ENCODE assay signal across 9 mouse cellular contexts in genomic region chr8:72491017-72491416, GRCm38 (mm10). TPM values are rescaled to one million over a fixed set of nuclear protein-coding genes. Genes with fewer than 3 reads are reported as not detected.
DNase-seq lines count a peak whose midpoint lies in the region; ATAC-seq lines count a peak whose summit lies in the region.
"Had no signal": no experiment of that assay in that cellular context is flagged by ENCODE, and none has a peak within 500 bp of the region (broad histone marks: within the 10 kb centered on the region; RNA-seq: fewer than 3 reads in every experiment).

No protein-coding gene starts in this region.

- no peak overlapping the region for H3K27ac ChIP-seq in heart, embryonic 14.5 days (replicated peaks in 1 of 2; ENCODE audit: control insufficient read depth in 1 of 2, insufficient read depth in 1 of 2, low read depth in 2 of 2, low read length in 2 of 2)
- H3K27ac ChIP-seq in hindbrain, embryonic 12.5 days = no peak overlapping the region
- no peak overlapping the region for H3K27ac ChIP-seq in midbrain, embryonic 11.5 days (ENCODE audit: low read depth, low read length)

- peaks cover 6 to 19% of the 10 kb centered on the region in 2 experiments for H3K4me1 ChIP-seq in heart, embryonic 14.5 days (ENCODE audit: control insufficient read depth in 2 of 2, insufficient read depth in 2 of 2, low read length in 2 of 2)
- peaks cover 24% of the 10 kb centered on the region for H3K4me1 ChIP-seq in hindbrain, embryonic 12.5 days
- peaks cover 18% of the 10 kb centered on the region for H3K4me1 ChIP-seq in midbrain, embryonic 11.5 days (ENCODE audit: control insufficient read depth, insufficient read depth, low read length)

- H3K9me3 ChIP-seq in heart, embryonic 14.5 days (ENCODE audit: control insufficient read depth, low read length) = no peaks in the 10 kb centered on the region
- no peaks in the 10 kb centered on the region for H3K9me3 ChIP-seq in hindbrain, embryonic 12.5 days (replicated peaks)
- H3K9me3 ChIP-seq in midbrain, embryonic 11.5 days (ENCODE audit: control insufficient read depth, low read length) = no peaks in the 10 kb centered on the region
- H3K9me3 ChIP-seq: G1E had no signal

- H3K4me2 ChIP-seq in heart, embryonic 14.5 days (ENCODE audit: low read length) = peak overlapping the region; percentile 87
- peak overlapping the region; percentile 94 for H3K4me2 ChIP-seq in hindbrain, embryonic 12.5 days (replicated peaks)
- peak overlapping the region; percentile 96 for H3K4me2 ChIP-seq in midbrain, embryonic 11.5 days

- peaks cover 47% of the 10 kb centered on the region for H3K36me3 ChIP-seq in heart, embryonic 14.5 days (ENCODE audit: control insufficient read depth, insufficient read depth, low read length)
- H3K36me3 ChIP-seq in hindbrain, embryonic 12.5 days = peaks cover 27% of the 10 kb centered on the region
- H3K36me3 ChIP-seq in midbrain, embryonic 11.5 days (ENCODE audit: control insufficient read depth, insufficient read depth, low read length) = peaks cover 8% of the 10 kb centered on the region

- WGBS in heart, embryonic 14.5 days = 76% methylated on average over 2 of the region's 2 CpGs
- 92% methylated on average over 2 of the region's 2 CpGs for WGBS in hindbrain, embryonic 12.5 days
- WGBS in midbrain, embryonic 11.5 days = 86% methylated on average over 2 of the region's 2 CpGs

- no peak overlapping the region for H3K4me3 ChIP-seq in heart, embryonic 14.5 days (ENCODE audit: control insufficient read depth in 1 of 2, insufficient read depth in 1 of 2, low read depth in 1 of 2, low read length in 2 of 2)
- 0 out of 2 replicates have a peak overlapping the region, but pooled peaks have one; percentile 91 for H3K4me3 ChIP-seq in hindbrain, embryonic 12.5 days
- peak overlapping the region; percentile 91 for H3K4me3 ChIP-seq in midbrain, embryonic 11.5 days (ENCODE audit: low read depth, low read length)

- H3K9ac ChIP-seq in heart, embryonic 14.5 days (ENCODE audit: low read length) = peak overlapping the region; percentile 86
- H3K9ac ChIP-seq in hindbrain, embryonic 12.5 days = no peak overlapping the region
- H3K9ac ChIP-seq in midbrain, embryonic 11.5 days (ENCODE audit: low read length) = peak overlapping the region; percentile 79; the same call in 1 of the 2 replicates

- intact Hi-C loops in heart, postnatal 14 days (cut with DNase I) = loop anchor here (5.0 kb wide), 2 partner anchors 76 to 256 kb away; no protein-coding TSS in a partner anchor

- no peaks in the 10 kb centered on the region for H3K27me3 ChIP-seq in heart, embryonic 14.5 days (ENCODE audit: control insufficient read depth, insufficient read depth, low read length)
- H3K27me3 ChIP-seq in hindbrain, embryonic 12.5 days = no peaks in the 10 kb centered on the region
- no peaks in the 10 kb centered on the region for H3K27me3 ChIP-seq in midbrain, embryonic 11.5 days (ENCODE audit: control insufficient read depth, insufficient read depth, low read length)

- ATAC-seq in heart, embryonic 14.5 days (ENCODE audit: insufficient number of reproducible peaks, insufficient read depth, low FRiP score, low read depth) = no peak
- no peak for ATAC-seq in hindbrain, embryonic 12.5 days (ENCODE audit: low FRiP score)
- no peak for ATAC-seq in midbrain, embryonic 11.5 days (ENCODE audit: low FRiP score)
- ATAC-seq in megakaryocyte-erythroid progenitor cell, adult 5-6 weeks (replicated peaks; ENCODE audit: low FRiP score, low TSS enrichment, poor library complexity, severe bottlenecking) = no peak

- DNase-seq in heart, postnatal 14 days = no peak
- DNase-seq in adipocyte (ENCODE audit: low spot score) = peak; percentile 49
- DNase-seq in midbrain, embryonic 11.5 days (ENCODE audit: low spot score, missing footprints) = no peak
- no peak for DNase-seq in layer of hippocampus, postnatal 10 days (ENCODE audit: low spot score in 2 of 2)
- DNase-seq in embryo, embryonic 9.5 days (ENCODE audit: extremely low spot score) = no peak

RNA-seq across cellular contexts. Expression of gene Slc35e1, which starts 1.4 kb away (rescaled TPM):
- polyA plus RNA-seq in heart, embryonic 14.5 days (2014; fragmentation: Nextera tagmentation; extraction: Ambion mirVana) = 14.4 and 14.8 TPM in 2 replicates
- total RNA-seq in heart, postnatal 14 days (2021) = 10 to 100 TPM; 44.1 to 47.8 TPM
- 22.2 and 27.8 TPM in 2 replicates for polyA plus RNA-seq in hindbrain, embryonic 12.5 days (2016; fragmentation: Nextera tagmentation; extraction: Ambion mirVana)
- 10.9 and 13.4 TPM in 2 replicates for polyA plus RNA-seq in midbrain, embryonic 11.5 days (2014; fragmentation: Nextera tagmentation; extraction: Ambion mirVana)
- 16.7 and 18.8 TPM in 2 replicates for total RNA-seq in megakaryocyte-erythroid progenitor cell, adult 5-6 weeks (2014; fragmentation: Nextera tagmentation)
- total RNA-seq in megakaryocyte-erythroid progenitor cell, adult 5-6 weeks (2017) = 11.5 and 15.4 TPM in 2 replicates
- 10 to 100 TPM; 37.6 to 40.2 TPM for total RNA-seq in layer of hippocampus, postnatal 10 days (2021)

RNA-seq across cellular contexts. Expression of gene Cherp, which starts 16.0 kb away (rescaled TPM):
- polyA plus RNA-seq in heart, embryonic 14.5 days (2014; fragmentation: Nextera tagmentation; extraction: Ambion mirVana) = 30.9 and 34.7 TPM in 2 replicates
- 10 to 100 TPM; 42.9 to 43.2 TPM for total RNA-seq in heart, postnatal 14 days (2021)
- polyA plus RNA-seq in hindbrain, embryonic 12.5 days (2016; fragmentation: Nextera tagmentation; extraction: Ambion mirVana) = 66.5 and 75.3 TPM in 2 replicates
- 57.7 and 62.6 TPM in 2 replicates for polyA plus RNA-seq in midbrain, embryonic 11.5 days (2014; fragmentation: Nextera tagmentation; extraction: Ambion mirVana)
- 118 and 132 TPM in 2 replicates for total RNA-seq in megakaryocyte-erythroid progenitor cell, adult 5-6 weeks (2014; fragmentation: Nextera tagmentation)
- 15.6 and 34.7 TPM in 2 replicates for total RNA-seq in megakaryocyte-erythroid progenitor cell, adult 5-6 weeks (2017)
- 10 to 100 TPM; 61.5 to 69.8 TPM for total RNA-seq in layer of hippocampus, postnatal 10 days (2021)

RNA-seq across cellular contexts. Expression of gene 1700030K09Rik, which starts 47.3 kb away (rescaled TPM):
- polyA plus RNA-seq in heart, embryonic 14.5 days (2014; fragmentation: Nextera tagmentation; extraction: Ambion mirVana) = 8.1 and 9.4 TPM in 2 replicates
- total RNA-seq in heart, postnatal 14 days (2021) = 1 to 10 TPM; 6.6 to 7.0 TPM
- polyA plus RNA-seq in hindbrain, embryonic 12.5 days (2016; fragmentation: Nextera tagmentation; extraction: Ambion mirVana) = 15.9 and 16.5 TPM in 2 replicates
- 11.6 and 13.5 TPM in 2 replicates for polyA plus RNA-seq in midbrain, embryonic 11.5 days (2014; fragmentation: Nextera tagmentation; extraction: Ambion mirVana)
- total RNA-seq in megakaryocyte-erythroid progenitor cell, adult 5-6 weeks (2014; fragmentation: Nextera tagmentation) = 5.4 and 13.0 TPM in 2 replicates
- total RNA-seq in megakaryocyte-erythroid progenitor cell, adult 5-6 weeks (2017) = 5.2 and 6.9 TPM in 2 replicates
- 10 to 100 TPM; 11.0 to 13.0 TPM for total RNA-seq in layer of hippocampus, postnatal 10 days (2021)

RNA-seq across cellular contexts. Expression of gene Calr3, which starts 47.3 kb away (rescaled TPM):
- 1.6 TPM in 2 replicates for polyA plus RNA-seq in heart, embryonic 14.5 days (2014; fragmentation: Nextera tagmentation; extraction: Ambion mirVana)
- total RNA-seq in heart, postnatal 14 days (2021) = 10 to 100 TPM in 1 of 2 experiments, 1 to 10 TPM in 1; 8.1 to 10.5 TPM
- polyA plus RNA-seq in hindbrain, embryonic 12.5 days (2016; fragmentation: Nextera tagmentation; extraction: Ambion mirVana) = 1.3 and 1.9 TPM in 2 replicates
- 0.71 and 0.76 TPM in 2 replicates for polyA plus RNA-seq in midbrain, embryonic 11.5 days (2014; fragmentation: Nextera tagmentation; extraction: Ambion mirVana)
- 0.47 and 0.79 TPM in 2 replicates for total RNA-seq in megakaryocyte-erythroid progenitor cell, adult 5-6 weeks (2014; fragmentation: Nextera tagmentation)
- total RNA-seq in megakaryocyte-erythroid progenitor cell, adult 5-6 weeks (2017) = 3.3 and 6.2 TPM in 2 replicates
- 1 to 10 TPM in 1 of 2 experiments, under 1 TPM in 1; 0.67 to 1.2 TPM for total RNA-seq in layer of hippocampus, postnatal 10 days (2021)

RNA-seq across cellular contexts. Expression of gene Med26, which starts 57.1 kb away (rescaled TPM):
- 7.3 and 7.8 TPM in 2 replicates for polyA plus RNA-seq in heart, embryonic 14.5 days (2014; fragmentation: Nextera tagmentation; extraction: Ambion mirVana)
- total RNA-seq in heart, postnatal 14 days (2021) = 10 to 100 TPM; 10.5 to 10.7 TPM
- 17.7 and 22.0 TPM in 2 replicates for polyA plus RNA-seq in hindbrain, embryonic 12.5 days (2016; fragmentation: Nextera tagmentation; extraction: Ambion mirVana)
- polyA plus RNA-seq in midbrain, embryonic 11.5 days (2014; fragmentation: Nextera tagmentation; extraction: Ambion mirVana) = 11.0 and 13.6 TPM in 2 replicates
- 14.6 and 15.2 TPM in 2 replicates for total RNA-seq in megakaryocyte-erythroid progenitor cell, adult 5-6 weeks (2014; fragmentation: Nextera tagmentation)
- total RNA-seq in megakaryocyte-erythroid progenitor cell, adult 5-6 weeks (2017) = 8.9 and 10.1 TPM in 2 replicates
- 1 to 10 TPM; 8.9 to 9.2 TPM for total RNA-seq in layer of hippocampus, postnatal 10 days (2021)

Comparison
In these comparisons a context has a peak if more than half of its experiments do, and no peak if none do; other contexts are left out.
1. H3K4me3 ChIP-seq: peak in hindbrain, embryonic 12.5 days (single experiment) and midbrain, embryonic 11.5 days (single experiment); none in heart, embryonic 14.5 days (0 of 2).
2. Peak in every context shown above with its lines, with median percentiles within 50 percentile points of each other: H3K4me2 ChIP-seq.